Mouse (Mus musculus) megakaryocyte-erythroid progenitor cell, adult 5-6 weeks (primary cell): ENCODE data around the gene Capn13. TPM values are rescaled to one million over a fixed set of nuclear protein-coding genes. Genes with fewer than 3 reads are reported as not detected.

Experiments
- ATAC-seq: replicated peaks from 2 replicates; pipeline ENCODE4 v1.8.0; 2016; ENCODE audit warnings: mild to moderate bottlenecking, inconsistent platforms; ENCODE audit not compliant: severe bottlenecking, poor library complexity, low FRiP score, low TSS enrichment
- total RNA-seq, 2 experiments: library from RNA; stranded (forward) in 1 of 2; stranded (reverse) in 1 of 2; fragments of 200-1000, 215-1000 nt in 1 of 2; fragments of >200 nt in 1 of 2; fragmentation: Nextera tagmentation in 1 of 2; gene quantifications; 2 replicates each; pipeline ENCODE4 v1.2.3; 2014 to 2017

The Capn13 gene
- total RNA-seq (2014; fragmentation: Nextera tagmentation) (not detected in 2 replicates), total RNA-seq (2017) (not detected in 2 replicates)

DNA sequence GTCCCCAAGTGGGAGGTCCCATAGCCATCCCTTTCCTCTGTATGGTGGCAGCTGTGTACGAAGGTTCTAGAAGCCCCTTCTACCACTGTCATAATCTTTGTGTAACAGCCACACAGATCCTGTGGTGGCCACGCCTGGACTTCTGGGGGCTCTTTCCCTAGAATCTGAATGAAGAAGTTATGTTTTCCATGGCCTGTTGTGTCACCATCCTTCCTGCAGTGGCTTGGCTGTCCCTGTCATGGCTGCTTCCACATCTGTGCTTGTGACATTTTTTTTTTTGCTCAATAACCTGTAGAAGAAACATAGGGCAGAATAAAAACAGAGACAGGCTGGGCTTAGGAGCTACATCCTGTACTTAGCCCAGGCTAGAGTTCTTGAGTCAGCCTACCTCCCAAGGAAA, at the start of gene Capn13:
Gene Capn13 (minus strand): TSS at position 5 of the 400 bp plus-strand sequence.
- ATAC-seq: no peak

DNA sequence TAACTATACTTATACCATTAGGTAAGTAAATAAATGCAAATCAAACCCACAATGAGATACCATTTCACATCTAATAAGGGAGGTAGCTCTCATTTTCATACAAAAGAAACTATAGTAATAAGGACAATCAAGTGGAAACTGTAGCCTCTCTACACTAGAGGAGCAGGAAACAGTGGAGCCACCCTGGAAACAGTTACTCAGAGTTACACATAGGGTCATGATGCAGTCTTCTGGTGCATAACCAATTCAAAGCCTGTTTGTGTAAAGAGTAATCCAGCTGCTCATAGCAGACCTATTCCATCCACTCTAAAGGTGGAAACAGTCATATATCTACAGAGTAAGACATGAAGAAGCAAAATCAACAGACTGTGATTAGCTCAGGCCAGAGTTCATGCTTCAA, 48.4 kb upstream of the Capn13 start:
- no peak for ATAC-seq

GRCm38 (mm10) chr17:73440798-73441197, 40.1 kb upstream of the Capn13 start:
- ATAC-seq: no peak

DNA sequence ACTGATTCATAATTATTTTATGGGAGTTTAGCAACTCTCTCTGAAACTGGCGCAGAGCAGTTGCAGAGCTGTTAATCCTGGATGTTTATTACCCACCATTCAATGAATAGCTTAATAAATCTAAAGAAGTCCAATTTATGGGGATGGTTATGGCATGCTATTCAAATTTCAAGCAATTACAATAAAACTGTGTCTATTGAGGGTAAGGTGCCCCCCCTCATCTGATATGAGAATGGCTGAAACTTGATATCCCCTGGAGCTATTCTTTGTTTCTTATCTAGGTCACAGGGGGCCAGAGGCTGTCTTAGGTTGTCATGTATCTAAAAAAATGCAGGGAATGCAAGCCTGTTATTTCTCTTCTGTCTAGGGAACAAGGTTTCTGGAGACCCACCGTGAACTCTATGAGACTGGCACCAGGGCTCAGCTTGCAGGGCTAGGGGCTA, 31.9 kb upstream of the Capn13 start:
- no peak for ATAC-seq

- no peak for ATAC-seq
These were observed 31.4 kb upstream of the Capn13 start for GRCm38 (mm10) chr17:73432058-73432457.

DNA sequence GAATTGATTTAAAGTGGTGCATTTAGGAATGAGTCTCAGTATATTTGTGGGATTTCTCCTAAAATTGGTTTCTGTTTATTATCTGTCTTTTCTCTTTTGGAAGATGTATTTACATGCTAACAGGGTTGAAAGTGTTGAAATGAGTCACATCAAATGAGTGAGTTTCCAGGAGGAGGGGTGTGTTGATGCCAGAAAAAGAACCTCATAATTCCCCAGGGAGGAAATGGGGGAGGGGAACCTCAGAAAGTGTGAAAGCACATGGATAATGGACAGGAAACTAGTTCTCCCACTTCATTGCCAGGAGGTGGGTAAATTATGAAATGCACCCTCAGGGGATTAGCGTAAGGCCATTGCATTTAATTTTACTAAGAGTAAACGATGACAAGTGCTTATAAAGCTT, 16.7 kb upstream of the Capn13 start:
- no peak for ATAC-seq

DNA sequence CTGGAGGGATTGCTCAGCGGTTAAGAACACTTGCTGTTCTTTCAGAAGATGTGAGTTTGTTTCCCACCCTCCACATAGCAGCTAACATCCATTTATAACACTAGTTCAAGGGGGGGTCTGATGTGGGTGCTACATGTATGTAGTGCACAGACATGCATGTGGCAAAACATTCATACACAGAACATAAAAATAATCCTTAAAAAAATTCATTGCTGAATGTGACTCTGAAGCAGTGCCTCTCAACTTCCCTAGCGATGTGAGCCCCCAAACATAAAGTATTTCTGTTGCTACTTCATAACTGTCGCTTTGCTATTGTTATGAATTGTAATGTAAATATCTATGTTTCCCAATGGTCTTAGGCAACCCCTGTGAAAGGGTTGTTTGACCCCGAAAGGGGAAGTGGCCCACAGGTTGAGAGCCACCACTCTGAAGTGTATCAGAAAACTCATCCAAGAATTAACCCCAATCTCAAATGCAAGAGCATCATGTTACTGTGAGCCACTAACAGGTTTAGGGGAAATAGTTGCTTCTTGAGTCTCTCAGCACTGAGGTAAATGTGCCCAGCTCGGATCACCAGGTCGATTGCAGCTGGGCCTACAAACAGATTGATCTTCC, 15.6 kb upstream of the Capn13 start:
- no peak for ATAC-seq

GRCm38 (mm10) chr17:73411817-73412216, 11.2 kb upstream of the Capn13 start:
- no peak for ATAC-seq

DNA sequence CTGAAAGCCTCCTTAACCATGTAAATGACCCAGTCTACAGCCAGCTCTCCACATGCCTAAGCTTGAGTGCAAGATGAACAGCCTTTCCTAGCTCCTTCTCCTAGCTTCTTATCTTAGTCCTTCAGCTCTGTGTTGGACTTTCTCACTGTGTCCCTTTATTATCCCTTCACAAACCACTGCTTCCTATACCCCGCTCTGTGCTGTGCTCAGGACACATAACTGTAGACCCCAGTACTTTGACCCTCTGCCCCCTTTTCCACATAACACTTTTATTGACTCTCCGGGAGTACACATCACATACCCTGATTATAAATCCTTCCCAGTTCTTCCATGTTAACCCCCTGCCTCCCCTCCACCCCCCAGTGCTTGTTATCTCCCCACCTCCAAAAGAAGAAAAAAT, 606 bp upstream of the Capn13 start:
- ATAC-seq: no peak

- no peak for ATAC-seq
These were observed 1.5 kb downstream of the Capn13 start for GRCm38 (mm10) chr17:73399136-73399535.

GRCm38 (mm10) chr17:73393361-73393760, 7.3 kb downstream of the Capn13 start:
- ATAC-seq: no peak

DNA sequence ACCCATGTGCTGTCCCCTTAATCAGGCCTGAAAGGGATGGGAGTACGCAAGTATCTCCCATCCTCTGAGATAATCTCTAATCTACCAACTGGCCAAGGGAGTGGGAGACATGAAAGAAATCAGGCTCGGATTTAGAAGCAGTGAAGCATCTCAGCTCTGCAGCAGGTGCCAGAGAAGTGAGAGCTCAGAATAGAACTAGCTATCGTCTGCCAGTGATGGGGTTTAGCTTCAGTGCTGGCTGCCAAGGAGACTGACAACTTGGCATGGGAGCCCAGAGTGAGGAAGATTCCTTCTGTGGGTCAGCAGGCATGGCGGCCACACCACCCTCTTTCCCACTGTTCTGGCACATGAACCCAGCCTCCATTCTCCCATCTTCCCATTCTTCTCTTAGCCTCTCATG, 8.9 kb downstream of the Capn13 start:
- ATAC-seq: no peak

DNA sequence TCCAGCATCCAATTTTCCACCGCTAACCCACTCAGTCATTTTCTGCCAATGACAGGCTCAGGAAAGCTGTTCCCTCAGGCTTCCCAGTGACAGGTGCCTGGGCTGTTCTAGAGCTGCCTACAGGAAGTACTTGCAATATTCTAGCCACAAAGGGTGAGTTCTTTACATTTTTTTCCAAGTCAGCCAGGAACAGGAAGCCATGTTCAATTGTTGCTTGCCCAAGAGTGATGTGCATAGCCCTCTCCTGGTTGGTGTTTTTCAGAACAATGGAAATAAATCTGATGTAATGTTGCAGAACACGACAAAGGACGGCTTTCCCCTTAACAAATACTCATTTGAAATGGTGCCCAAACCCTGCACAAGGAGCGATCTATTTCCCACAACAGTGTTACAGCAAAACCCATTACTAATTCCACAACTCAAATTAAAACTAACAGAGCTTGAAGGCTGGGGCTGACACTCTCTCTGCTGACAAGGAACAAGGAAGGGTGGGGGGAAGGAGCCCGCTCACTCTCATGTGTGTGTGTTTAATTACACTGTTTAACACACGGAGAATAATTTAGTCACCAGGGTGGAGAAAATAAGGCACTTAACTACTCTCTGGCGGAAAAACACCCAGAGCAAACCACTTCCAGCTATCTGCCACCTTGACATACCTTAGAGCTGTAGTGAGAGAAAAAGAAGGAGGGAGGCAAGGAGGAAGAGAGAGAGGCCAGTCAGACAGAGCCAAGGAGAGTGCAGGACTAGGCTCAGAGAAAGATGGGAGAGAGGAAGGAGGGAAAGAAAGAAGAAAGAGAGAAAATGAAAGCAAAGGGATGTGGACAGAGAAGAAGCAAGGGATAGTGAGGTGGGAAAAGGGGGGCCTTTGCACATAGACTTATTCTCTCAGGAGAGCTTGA, 10.2 kb downstream of the Capn13 start:
- ATAC-seq: no peak

- ATAC-seq: no peak
These were observed 11.3 kb downstream of the Capn13 start for GRCm38 (mm10) chr17:73389336-73389735.

DNA sequence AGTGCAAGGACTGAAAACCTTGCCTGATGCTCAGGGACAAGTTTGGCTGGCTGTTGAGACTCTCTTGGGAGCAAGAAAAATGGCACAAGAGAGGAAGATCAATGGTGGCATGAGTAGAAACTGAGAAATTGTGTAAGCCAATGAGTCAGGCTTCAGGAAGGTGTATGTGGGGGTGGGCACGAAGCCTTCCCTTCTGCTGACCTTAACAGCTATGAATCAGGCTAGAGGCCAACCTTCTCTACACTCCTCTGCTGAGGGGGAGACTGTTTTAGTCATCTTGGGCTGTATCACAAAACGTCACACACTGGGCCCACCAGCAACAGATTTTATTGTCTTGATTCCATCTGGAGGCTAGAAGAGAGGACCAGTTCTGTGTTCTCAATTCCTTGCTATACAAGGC, 14.1 kb downstream of the Capn13 start:
- no peak for ATAC-seq

- ATAC-seq: no peak
These were observed 14.7 kb downstream of the Capn13 start for GRCm38 (mm10) chr17:73385940-73386339.

- ATAC-seq: no peak
These were observed 18.2 kb downstream of the Capn13 start for GRCm38 (mm10) chr17:73382327-73383014.

DNA sequence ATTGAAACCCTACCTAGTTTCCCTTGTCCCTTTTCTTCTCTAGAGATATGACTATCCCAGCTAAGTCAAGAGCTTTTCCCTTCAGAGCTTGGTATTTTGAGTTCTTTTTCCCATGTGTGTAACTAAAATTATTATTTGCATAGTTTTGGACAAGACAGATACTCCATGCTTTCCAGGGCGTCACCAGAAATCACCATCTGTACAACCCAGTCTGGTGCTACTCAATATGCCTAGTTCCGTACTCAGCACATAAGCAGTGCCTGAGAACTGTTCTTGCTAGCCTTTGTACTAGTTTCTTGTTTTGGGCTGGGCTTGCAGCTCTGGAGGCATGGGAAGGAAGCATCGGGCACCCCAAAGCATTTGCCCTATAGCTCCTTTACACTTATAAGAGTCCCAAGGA, 19.0 kb downstream of the Capn13 start:
- no peak for ATAC-seq

GRCm38 (mm10) chr17:73377778-73378484, 22.7 kb downstream of the Capn13 start:
- no peak for ATAC-seq

DNA sequence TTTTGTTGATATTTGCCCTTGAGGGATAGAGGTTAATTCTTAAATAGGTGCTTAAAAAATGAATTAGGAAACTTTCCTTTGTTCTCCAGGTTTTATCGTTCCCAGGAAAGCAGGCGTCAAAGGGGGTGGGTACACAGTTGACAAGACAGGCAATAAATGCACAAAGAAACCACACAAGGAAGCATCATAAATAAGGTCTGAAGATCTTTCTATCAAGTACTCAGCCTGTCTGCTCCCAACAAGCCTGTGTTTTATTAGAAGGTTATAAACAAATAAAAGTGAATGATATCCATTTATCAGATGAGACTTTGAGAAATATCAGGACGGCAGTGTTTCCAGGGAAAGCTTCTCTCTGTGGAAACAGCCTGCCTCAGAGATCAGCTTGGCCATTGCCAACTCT, 33.3 kb downstream of the Capn13 start:
- ATAC-seq: no peak
